Mouse (Mus musculus): Measurements from ENCODE around the gene Vmn2r11. TPM values are rescaled to one million over a fixed set of nuclear protein-coding genes. Genes with fewer than 3 reads are reported as not detected.
"Not testable (repeated sequence)": the region's sequence is repeated elsewhere in the genome, so short reads cannot be mapped to it uniquely, and the experiment has no call there.

The Vmn2r11 gene
- not detected in 2 replicates for polyA plus RNA-seq (2014; fragmentation: Nextera tagmentation; extraction: Ambion mirVana)

DNA sequence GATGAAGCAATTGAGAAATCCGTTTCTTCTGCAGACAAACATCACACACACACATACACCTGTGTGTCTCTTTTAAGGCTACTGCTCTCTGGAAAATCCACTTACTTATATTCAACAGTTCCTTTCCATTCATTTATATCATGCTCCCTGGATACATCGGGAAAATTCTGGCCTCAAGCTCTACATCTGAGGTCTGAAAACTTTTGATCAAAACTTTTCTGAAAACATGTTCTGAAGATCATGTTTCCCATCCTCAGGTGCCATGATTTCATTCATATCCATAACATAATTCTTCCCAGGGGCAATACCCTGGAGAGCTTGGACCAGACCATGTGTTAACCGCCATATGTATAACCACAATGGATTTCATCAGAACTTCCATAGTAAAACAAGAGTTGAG is at the start of gene Vmn2r11:
TSS of gene Vmn2r11 (minus strand) at position 101 of the 400 bp plus-strand sequence.
- not testable (repeated sequence) for H3K4me1 ChIP-seq (ENCODE audit: control insufficient read depth, insufficient read depth, low read length); H3K9me3 ChIP-seq (ENCODE audit: control insufficient read depth, low read length); H3K9ac ChIP-seq (ENCODE audit: low read depth, low read length); H3K27ac ChIP-seq (replicated peaks; ENCODE audit: low read depth, low read length); H3K4me2 ChIP-seq (ENCODE audit: low read depth, low read length); H3K36me3 ChIP-seq (ENCODE audit: control insufficient read depth, insufficient read depth, low read length); DNase-seq (ENCODE audit: low spot score); H3K4me3 ChIP-seq (ENCODE audit: low read depth, low read length); H3K27me3 ChIP-seq (replicated peaks; ENCODE audit: control insufficient read depth, insufficient read depth, low read length); ATAC-seq (ENCODE audit: low read depth)
- 80% methylated on average over 3 of the region's 3 CpGs for WGBS

DNA sequence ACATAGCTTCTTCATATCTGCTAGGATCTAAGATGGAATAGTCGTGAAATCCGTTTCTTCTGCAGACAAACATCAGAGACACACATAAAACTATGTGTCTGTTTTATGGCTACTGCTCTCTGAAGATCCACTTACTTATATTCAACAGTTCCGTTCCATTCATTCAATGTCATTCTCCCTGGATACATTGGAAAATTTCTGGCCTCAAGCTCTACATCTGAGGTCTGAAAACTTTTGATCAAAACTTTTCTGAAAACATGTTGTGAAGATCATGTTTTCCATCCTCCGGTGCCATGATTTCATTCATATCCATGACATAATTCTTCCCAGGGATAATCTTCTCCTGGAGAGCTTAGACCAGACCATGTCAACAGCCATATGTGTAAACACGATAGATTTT is 38.5 kb upstream of the Vmn2r11 start, which contains the start of gene Vmn2r12:
TSS of gene Vmn2r12 (minus strand) at position 101 of the 400 bp plus-strand sequence.
- not testable (repeated sequence) for H3K4me1 ChIP-seq (ENCODE audit: control insufficient read depth, insufficient read depth, low read length); H3K4me2 ChIP-seq (ENCODE audit: low read depth, low read length); H3K9me3 ChIP-seq (ENCODE audit: control insufficient read depth, low read length); H3K9ac ChIP-seq (ENCODE audit: low read depth, low read length); H3K27me3 ChIP-seq (replicated peaks; ENCODE audit: control insufficient read depth, insufficient read depth, low read length); H3K27ac ChIP-seq (replicated peaks; ENCODE audit: low read depth, low read length); H3K36me3 ChIP-seq (ENCODE audit: control insufficient read depth, insufficient read depth, low read length); H3K4me3 ChIP-seq (ENCODE audit: low read depth, low read length); DNase-seq (ENCODE audit: low spot score); ATAC-seq (ENCODE audit: low read depth)
- WGBS = 83% methylated on average over 5 of the region's 5 CpGs

DNA sequence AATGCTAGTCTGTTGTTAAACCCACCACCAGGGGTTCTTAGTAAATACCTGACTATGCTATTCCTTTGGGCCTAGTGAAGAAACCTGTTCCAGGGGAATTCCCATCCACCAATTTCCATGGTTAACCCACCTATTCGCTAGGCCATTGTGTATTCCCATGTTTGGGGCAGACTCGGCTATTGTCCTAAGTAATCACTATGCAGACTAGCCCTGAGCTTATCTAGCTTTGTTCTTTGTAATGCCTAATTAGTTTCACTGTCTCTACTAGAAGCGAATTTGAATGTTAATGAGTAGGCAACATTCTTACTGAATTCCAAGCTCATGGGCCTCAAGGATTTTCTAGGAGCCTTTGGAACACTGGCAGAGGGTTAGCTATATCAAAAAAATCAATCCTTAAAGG is 37.1 kb upstream of the Vmn2r11 start:
- H3K9me3 ChIP-seq (ENCODE audit: control insufficient read depth, low read length); H3K4me1 ChIP-seq (ENCODE audit: control insufficient read depth, insufficient read depth, low read length); H3K9ac ChIP-seq (ENCODE audit: low read depth, low read length); H3K4me2 ChIP-seq (ENCODE audit: low read depth, low read length); H3K4me3 ChIP-seq (ENCODE audit: low read depth, low read length); DNase-seq (ENCODE audit: low spot score); H3K36me3 ChIP-seq (ENCODE audit: control insufficient read depth, insufficient read depth, low read length); H3K27ac ChIP-seq (replicated peaks; ENCODE audit: low read depth, low read length); ATAC-seq (ENCODE audit: low read depth); H3K27me3 ChIP-seq (replicated peaks; ENCODE audit: control insufficient read depth, insufficient read depth, low read length): not testable (repeated sequence)
- 79% methylated on average over 3 of the region's 3 CpGs for WGBS

DNA sequence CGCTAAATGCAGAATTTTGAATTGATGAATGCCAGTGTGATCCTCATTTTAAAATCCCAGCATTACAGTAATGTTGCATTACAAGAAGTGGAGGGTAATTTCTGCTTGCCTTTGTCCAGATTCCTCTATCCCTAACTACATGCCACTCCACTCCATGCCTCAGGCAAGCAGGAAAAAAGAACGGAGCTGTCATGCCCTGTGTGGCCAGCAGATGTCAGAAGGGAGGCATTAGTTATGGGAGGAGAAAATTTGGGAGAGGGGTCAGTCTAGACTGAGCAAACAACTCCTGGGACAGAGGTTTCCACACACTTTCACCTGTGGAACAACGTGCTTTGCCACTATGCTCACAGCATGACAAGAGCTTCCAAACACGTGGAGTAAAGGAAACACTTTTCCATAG is 12.6 kb upstream of the Vmn2r11 start:
- H3K27ac ChIP-seq (replicated peaks; ENCODE audit: low read depth, low read length); H3K36me3 ChIP-seq (ENCODE audit: control insufficient read depth, insufficient read depth, low read length); DNase-seq (ENCODE audit: low spot score); ATAC-seq (ENCODE audit: low read depth); H3K4me1 ChIP-seq (ENCODE audit: control insufficient read depth, insufficient read depth, low read length); H3K4me2 ChIP-seq (ENCODE audit: low read depth, low read length); H3K9me3 ChIP-seq (ENCODE audit: control insufficient read depth, low read length); H3K27me3 ChIP-seq (replicated peaks; ENCODE audit: control insufficient read depth, insufficient read depth, low read length); H3K4me3 ChIP-seq (ENCODE audit: low read depth, low read length); H3K9ac ChIP-seq (ENCODE audit: low read depth, low read length): not testable (repeated sequence)
- WGBS = 47% methylated on average over 4 of the region's 4 CpGs

DNA sequence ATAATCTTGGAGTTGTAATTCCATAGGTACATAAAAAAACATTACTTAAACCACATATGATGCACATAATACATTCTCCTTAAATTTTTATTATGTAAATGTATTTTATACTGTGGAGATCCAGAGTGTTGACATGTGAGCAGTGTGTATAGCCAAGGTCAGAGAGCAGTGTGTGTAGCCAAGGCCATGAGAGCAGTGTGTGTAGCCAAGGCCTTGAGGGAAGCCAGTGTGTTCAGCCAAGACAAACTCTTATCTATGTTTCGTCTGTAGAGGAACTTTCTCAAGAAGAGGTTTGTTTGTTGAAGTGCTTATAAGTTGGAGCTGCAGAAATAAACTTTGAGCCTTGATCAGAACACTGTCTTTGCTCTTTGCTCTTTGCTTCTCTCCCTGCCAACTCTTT is 4.1 kb downstream of the Vmn2r11 start:
- no peak overlapping the region for H3K4me2 ChIP-seq (ENCODE audit: low read depth, low read length)
- H3K4me3 ChIP-seq (ENCODE audit: low read depth, low read length) = no peak overlapping the region
- no peak overlapping the region for H3K27ac ChIP-seq (replicated peaks; ENCODE audit: low read depth, low read length)
- H3K4me1 ChIP-seq (ENCODE audit: control insufficient read depth, insufficient read depth, low read length) = no peaks in the 10 kb centered on the region
- H3K36me3 ChIP-seq (ENCODE audit: control insufficient read depth, insufficient read depth, low read length) = no peaks in the 10 kb centered on the region
- H3K9me3 ChIP-seq (ENCODE audit: control insufficient read depth, low read length) = no peaks in the 10 kb centered on the region
- DNase-seq (ENCODE audit: low spot score) = no peak
- no peaks in the 10 kb centered on the region for H3K27me3 ChIP-seq (replicated peaks; ENCODE audit: control insufficient read depth, insufficient read depth, low read length)
- 75% methylated on average over 1 of the region's 1 CpGs for WGBS
- ATAC-seq (ENCODE audit: low read depth) = no peak
- no peak overlapping the region for H3K9ac ChIP-seq (ENCODE audit: low read depth, low read length)

DNA sequence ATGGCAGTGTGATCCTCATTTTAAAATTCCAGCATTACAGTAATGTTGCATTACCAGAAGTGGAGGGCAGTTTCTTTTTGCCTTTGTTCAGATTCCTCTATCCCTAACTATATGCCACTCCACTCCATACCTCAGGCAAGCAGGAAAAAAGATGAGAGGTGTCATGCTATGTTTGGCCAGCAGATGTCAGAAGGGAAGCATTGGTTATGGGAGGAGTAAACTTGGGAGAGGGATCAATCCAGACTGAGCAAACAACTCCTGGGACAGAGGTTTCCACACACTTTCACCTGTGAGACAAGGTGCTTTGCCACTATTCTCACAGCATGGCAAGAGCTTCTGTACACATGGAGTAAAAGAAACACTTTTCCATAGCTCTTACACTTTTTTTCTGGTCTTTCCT is 26.8 kb downstream of the Vmn2r11 start:
- no peak overlapping the region for H3K4me3 ChIP-seq (ENCODE audit: low read depth, low read length)
- no peaks in the 10 kb centered on the region for H3K27me3 ChIP-seq (replicated peaks; ENCODE audit: control insufficient read depth, insufficient read depth, low read length)
- H3K4me1 ChIP-seq (ENCODE audit: control insufficient read depth, insufficient read depth, low read length) = no peaks in the 10 kb centered on the region
- DNase-seq (ENCODE audit: low spot score) (no peak), ATAC-seq (ENCODE audit: low read depth) (no peak)
- no peaks in the 10 kb centered on the region for H3K36me3 ChIP-seq (ENCODE audit: control insufficient read depth, insufficient read depth, low read length)
- no peak overlapping the region for H3K4me2 ChIP-seq (ENCODE audit: low read depth, low read length)
- 0 out of 2 replicates have a peak, but pooled peaks cover 4% of the 10 kb centered on the region for H3K9me3 ChIP-seq (ENCODE audit: control insufficient read depth, low read length)
- no peak overlapping the region for H3K27ac ChIP-seq (replicated peaks; ENCODE audit: low read depth, low read length)
- H3K9ac ChIP-seq (ENCODE audit: low read depth, low read length) = no peak overlapping the region

DNA sequence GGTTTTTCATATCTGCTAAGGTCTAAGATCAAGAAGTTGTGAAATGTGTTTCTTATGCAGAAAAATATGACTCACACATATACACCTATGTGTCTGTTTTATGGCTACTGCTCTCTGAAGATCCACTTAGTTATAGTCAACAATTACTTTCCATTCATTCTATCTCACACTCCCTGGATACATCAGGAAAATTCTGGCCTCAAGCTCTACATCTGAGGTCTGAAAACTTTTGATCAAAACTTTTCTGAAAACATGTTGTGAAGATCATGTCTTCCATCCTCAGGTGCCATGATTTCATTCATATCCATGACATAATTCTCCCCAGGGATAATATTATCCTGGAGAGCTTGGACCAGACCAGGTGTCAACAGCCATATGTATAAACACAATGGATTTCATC is 52.9 kb downstream of the Vmn2r11 start, which contains the start of gene Vmn2r10:
TSS of gene Vmn2r10 (minus strand) at position 101 of the 400 bp plus-strand sequence.
- H3K4me1 ChIP-seq (ENCODE audit: control insufficient read depth, insufficient read depth, low read length); H3K27ac ChIP-seq (replicated peaks; ENCODE audit: low read depth, low read length); DNase-seq (ENCODE audit: low spot score); H3K9ac ChIP-seq (ENCODE audit: low read depth, low read length); H3K27me3 ChIP-seq (replicated peaks; ENCODE audit: control insufficient read depth, insufficient read depth, low read length); H3K4me3 ChIP-seq (ENCODE audit: low read depth, low read length); ATAC-seq (ENCODE audit: low read depth); H3K36me3 ChIP-seq (ENCODE audit: control insufficient read depth, insufficient read depth, low read length); H3K9me3 ChIP-seq (ENCODE audit: control insufficient read depth, low read length); H3K4me2 ChIP-seq (ENCODE audit: low read depth, low read length): not testable (repeated sequence)

Other genes with a start within 250 kb of the Vmn2r11 start
- not detected in 2 replicates for gene Vmn2r9, start 207.0 kb downstream of the Vmn2r11 start, polyA plus RNA-seq (2014; fragmentation: Nextera tagmentation; extraction: Ambion mirVana)
- not detected in 2 replicates for gene Vmn2r10, start 53.0 kb downstream of the Vmn2r11 start, polyA plus RNA-seq (2014; fragmentation: Nextera tagmentation; extraction: Ambion mirVana)
- gene Vmn2r12, start 38.4 kb upstream of the Vmn2r11 start, polyA plus RNA-seq (2014; fragmentation: Nextera tagmentation; extraction: Ambion mirVana) = not detected in 2 replicates
- gene Vmn2r13, start 132.6 kb upstream of the Vmn2r11 start, polyA plus RNA-seq (2014; fragmentation: Nextera tagmentation; extraction: Ambion mirVana) = not detected in 2 replicates
- not detected in 2 replicates for gene Vmn2r14, start 165.1 kb upstream of the Vmn2r11 start, polyA plus RNA-seq (2014; fragmentation: Nextera tagmentation; extraction: Ambion mirVana)
- gene Vmn2r15, start 238.1 kb upstream of the Vmn2r11 start, polyA plus RNA-seq (2014; fragmentation: Nextera tagmentation; extraction: Ambion mirVana) = not detected in 2 replicates